Mouse (Mus musculus): ENCODE results near the gene Smap2.

The Smap2 gene

DNA sequence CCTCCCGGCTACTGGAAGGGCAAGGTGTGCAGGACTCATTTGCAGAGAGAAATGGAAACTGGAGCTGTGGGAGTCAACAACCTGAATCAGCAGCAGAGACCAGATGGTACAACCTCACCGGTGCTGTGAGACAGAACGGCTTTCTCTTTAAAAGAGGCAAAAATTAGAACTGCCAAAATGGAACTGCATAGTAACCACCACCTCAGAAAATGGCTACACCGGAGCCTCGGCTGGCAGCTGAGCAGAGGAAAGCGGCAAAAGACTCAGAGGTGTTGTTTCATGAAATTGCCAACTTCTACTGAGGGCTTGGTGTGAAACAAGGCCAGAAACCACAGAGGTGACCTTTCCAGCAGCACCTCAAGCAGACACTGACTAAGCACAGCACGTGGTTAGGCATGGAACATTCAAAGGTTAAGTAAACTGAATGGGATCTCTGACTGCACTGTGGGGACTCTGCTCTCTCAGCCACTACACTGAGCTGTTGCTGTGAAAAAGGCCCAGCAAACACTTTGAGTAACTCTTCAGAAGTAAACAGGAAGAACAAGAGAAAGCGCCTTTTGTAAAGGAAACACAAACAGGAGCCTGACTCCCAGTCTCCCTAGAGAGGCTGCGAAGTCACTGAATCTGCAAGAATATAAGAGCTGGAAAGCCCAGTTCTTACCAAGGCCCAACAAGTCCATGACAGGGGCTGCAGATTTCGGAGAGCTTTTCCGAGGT lies 42.2 kb downstream of the Smap2 start:
- DNase-seq (ENCODE audit: low spot score), result no peak

DNA sequence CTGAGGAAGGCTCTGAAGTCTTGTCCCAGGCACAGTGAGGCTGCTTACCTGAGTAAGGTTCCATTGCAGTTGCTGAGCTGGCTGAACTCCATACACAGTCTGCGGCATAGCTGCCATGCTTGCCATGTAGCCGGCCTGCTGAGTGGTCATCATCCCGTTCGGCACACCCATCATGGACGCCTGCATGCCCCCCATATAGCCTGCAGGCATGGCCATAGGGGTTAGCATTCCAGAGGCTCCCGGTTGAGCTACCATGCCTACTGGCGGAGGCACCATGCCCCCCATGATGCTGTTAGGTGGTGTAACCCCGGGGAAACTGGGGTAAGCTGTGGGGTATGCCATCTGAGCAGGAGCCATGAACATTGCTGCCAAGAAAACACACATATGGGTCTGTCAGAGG lies 45.2 kb downstream of the Smap2 start:
- no peak for DNase-seq (ENCODE audit: low spot score)

DNA sequence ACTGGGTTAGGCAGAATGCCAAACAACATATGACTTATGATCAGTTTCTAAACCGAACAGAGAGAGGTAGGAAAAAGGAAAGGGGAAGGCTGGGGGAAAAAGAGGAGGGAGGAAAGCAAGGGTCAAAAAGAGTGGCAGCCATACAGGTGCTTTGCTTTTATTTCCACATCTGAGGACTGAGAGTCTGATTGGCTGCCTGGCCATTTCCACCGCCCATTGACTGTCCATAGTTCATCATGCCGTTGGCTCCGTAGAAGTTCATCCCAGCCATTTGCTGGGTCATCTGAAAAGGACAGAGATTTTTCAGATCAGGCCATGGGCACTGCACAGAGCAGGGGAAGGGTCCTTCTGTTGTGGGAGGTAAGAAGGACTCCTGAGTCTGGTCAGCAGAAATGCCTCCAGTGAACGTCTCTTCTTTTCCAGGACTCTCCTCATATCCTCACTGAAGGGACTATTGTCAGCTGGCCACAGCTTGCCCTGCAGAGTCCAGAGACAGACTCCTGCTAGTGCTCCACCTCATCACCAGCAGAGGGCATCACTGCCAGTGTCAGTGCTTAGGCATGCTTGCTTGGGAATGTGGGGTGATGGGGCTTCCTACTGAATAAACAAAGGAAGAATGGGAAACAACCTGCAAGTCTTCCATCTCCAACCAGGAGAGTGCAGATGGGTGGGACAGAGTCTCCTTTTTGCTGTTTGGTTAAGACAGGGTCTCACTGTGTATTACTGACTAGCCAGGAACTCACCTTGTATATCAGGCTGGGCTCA lies 47.5 kb downstream of the Smap2 start:
- DNase-seq (ENCODE audit: low spot score), result no peak

DNA sequence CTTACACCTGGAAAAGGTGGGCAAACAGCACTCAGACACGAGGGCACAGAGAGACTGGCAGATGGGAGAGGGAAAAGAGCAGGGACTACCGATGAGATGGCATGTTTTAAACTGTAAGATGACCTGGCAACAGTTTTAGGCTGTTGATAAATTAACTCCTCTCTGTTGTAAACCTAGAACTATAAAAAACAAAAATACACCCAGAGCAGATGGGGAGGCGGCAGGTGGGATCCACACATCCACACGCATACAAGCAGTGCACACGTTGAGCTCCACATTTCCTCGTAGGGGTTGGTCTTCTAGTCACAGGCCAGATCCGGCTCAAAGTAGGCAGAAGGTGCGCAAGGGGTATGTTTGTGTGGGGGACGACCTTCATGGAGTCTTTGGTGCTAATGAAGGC lies 48.6 kb downstream of the Smap2 start:
- no peak for DNase-seq (ENCODE audit: low spot score)

DNA sequence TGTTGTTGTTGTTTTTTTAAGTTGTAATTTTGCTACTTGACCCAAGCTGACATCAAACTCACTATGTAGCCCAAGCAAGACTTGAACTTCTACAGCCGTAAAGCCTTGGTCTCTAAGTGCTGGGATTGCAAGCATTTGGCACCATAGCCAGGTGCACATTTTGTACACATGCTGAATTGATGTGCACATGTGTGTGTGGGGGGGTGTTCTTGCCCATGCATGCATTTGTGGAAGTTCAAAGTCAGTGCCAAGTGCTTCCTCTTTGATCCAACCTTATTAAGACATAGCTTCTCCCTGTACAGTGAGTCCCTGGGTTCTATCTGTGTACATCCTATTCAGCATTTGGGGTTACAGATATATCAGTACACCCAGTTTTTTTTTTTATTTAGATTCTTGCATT lies 61.5 kb downstream of the Smap2 start:
- DNase-seq (ENCODE audit: low spot score), result no peak

DNA sequence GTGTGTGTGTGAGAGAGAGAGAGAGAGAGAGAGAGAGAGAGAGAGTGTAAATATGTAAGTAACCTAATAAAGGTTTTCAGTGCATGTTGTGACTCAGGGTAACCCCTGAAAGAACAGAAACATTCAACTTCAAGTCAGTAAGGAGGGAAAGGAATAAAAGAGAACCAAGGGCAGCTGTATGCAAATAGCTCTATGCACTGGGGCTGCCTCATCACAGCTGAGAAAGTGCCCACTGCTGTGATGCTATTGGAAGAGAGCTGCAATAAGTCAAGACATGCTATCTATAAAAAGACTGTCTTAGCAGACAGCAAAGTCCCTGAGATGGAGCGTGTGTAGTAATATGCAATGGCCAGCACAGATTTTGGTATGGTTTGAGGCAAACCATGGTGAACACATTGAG lies 63.4 kb downstream of the Smap2 start:
- DNase-seq (ENCODE audit: low spot score), result no peak

DNA sequence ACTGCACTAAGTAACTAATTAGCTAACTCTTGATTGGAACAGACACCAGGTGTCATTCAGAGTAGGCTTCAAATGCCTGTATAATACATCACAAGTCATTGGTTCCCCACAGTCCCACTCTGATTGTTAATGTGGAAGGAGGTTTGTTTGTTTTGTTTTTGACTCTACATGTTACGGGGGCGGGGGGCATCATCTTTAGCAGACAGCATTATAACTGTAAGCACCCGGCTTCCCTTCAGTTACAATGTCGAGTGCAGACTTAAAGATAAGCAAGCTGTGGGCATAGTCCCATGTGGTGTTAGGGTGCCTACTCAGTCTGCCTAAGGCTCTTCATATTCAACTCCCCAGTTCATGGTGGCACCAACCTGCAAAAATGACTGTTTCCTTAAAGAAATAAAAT lies 64.0 kb downstream of the Smap2 start:
- DNase-seq (ENCODE audit: low spot score), result no peak

DNA sequence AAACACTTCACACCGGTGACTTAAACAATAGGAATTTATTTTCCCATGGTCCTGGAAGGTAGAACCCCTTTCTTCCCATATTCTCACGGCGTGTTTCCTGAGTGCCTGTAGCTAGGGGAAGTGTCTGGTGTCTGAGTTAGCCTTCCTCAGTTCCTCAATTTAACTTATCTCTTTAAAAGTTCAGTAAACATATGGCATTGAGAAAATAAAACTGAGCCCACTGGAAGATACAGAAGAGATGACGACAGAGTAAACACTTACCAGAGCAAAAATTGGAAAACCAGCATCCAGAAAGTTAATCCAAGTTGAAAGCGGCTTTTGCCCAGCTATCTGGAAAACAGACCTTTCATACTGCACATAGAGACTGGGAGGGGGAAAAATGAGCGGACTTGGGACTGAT lies 64.9 kb downstream of the Smap2 start:
- no peak for DNase-seq (ENCODE audit: low spot score)

DNA sequence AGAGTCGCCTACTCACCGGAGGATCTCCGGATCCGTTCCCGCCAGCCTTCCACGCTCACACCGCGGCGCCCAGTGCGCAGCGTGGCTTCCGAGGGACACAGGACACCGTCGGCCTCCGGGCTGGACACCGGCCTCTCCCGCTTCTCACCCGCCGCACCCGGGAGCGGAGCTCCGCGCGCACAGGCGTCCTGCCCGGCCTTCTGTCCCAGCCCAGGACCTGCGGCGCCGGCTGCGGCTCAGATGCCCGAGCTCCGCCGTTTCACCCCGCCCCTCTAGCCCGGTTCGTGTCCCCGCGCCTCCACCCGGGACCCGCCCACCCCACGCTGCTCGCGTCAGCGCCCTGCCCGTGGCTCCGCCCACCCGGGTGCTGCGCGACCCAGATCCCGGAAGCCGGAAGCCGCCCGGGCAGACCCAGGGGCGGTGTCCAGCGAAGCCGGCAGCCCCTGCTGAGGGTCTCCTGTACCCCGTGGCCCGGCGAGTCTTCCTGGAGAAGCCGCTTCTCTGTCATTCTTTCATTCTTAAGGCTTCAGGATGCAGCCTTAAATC lies 65.5 kb downstream of the Smap2 start, which contains the start of gene Zfp69:
Zfp69 (minus strand) TSS at position 272 of the 546 bp plus-strand sequence.
- no peak for DNase-seq (ENCODE audit: low spot score)

DNA sequence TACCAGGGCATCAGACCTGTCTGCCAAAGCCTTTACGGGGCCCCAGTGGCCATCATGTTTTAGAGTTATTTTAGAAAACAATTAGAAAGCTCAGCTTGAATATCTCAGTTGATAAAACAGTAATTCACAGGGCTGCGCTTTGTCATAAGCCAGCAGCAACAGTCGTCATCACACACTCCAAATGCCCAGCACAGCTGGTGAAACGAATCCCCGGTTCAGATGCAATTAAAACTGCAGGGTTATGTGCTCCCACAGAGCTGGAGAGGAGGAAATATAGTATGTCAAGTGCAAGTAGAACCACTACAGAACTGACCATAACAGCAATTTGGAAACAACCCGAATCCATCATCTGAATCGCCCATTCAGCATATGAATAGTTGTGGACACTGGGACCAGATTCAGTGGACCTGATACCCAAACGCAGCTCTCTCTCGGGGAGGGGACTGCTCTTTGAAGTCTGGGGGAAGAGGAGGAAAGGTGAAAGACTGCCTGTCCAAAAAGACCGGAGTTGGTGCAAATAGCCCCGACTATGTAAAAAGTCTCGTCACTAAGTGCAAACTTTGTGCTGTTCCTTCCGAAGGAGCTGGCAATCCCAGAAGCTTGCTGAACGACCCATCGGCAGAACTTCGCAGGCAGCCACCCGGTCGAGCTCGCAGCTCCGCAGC lies 66.2 kb downstream of the Smap2 start:
- DNase-seq (ENCODE audit: low spot score), result no peak

DNA sequence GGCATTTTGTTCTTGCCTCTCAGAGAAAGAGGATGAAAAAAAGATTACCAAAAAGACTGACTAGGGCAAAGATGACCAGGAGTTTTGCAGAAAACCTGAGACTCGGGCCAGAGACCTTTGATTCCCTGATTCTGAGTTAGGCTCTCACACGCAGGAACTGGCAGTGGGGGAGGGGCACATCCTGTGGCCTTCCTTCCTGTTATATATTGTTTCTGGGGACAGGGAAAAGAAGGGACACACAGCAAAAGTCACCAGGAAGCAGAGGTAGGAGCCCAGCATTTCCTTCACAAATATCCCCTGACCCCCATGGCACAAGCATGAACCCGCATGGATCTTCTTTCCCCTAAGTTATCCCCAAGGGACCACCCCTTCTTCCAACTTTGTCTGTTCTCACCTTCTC lies 68.1 kb downstream of the Smap2 start:
- DNase-seq (ENCODE audit: low spot score), result no peak

DNA sequence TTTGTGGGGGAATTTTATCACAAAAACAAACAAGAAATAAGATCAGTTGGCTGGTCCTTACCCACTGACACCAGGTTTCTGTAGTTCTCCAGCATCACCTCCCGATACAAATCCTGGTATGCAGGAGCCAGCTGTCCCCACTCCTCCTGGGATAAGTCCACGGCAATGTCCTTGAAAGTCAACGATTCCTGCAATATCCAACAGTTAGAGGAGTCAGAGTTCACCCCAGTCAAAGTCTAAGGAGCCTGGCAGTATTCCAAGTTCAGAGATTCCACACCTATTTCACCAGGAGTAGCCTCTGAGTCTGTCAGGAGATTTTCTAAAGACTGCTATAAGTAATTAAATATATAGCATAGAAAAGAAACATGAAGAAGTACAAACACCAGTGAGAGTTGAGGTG lies 82.0 kb downstream of the Smap2 start:
- no peak for DNase-seq (ENCODE audit: low spot score)

DNA sequence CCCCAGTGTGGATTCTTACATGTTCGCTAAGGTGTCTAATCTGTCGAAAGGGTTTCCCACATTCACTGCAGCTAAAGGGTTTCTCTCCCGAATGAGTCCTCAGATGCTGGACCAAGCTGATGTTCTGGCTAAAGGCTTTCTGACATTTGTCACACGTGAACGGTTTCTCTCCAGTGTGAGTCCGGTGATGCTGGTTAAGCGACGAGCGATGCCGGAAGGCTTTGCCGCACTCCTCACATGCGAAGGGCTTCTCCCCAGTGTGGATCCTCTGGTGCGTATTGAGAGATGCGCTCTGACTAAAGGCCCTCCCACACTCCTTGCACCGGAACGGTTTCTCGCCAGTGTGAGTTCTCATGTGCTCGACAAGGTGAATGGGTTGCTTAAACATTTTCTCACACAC lies 86.3 kb downstream of the Smap2 start:
- DNase-seq (ENCODE audit: low spot score), result no peak

DNA sequence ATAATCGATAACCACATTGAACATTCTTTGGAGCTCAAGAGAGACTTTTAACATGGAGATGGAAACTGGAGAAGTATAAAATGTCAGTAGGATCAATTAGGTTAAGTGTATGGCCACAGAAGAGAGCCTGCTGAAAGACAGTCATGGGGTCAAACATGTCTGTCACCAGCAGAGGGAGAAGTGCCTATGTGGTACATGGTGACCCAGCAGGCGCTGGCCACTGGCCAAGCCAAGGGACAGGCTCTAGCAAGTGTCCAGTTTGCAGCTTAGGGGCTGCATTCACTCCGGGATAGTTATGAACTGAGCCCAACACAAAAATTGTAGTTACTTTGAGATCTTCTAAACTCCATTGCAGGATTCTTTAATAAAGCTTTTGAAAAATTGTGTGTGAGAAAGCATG lies 88.4 kb downstream of the Smap2 start:
- no peak for DNase-seq (ENCODE audit: low spot score)

DNA sequence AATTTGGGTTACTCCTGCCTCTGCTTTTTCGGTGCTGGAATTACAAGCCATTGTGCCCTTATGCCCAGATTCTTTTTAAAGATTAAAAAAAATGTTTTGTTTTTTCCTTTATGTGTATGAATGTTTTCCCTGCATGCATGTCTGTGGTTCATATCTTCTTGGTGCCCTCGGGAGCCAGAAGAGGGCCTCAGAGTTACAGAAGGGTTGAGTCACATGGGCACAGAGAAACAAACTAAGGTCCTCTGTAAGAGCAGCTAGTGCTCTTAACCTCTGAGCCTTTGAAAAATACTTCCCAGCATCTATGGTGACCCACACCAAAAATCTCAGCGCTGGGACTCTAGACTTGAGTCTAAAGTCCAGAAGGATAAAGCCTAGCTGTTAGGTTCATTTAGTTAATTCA lies 91.7 kb downstream of the Smap2 start:
- DNase-seq (ENCODE audit: low spot score), result no peak

DNA sequence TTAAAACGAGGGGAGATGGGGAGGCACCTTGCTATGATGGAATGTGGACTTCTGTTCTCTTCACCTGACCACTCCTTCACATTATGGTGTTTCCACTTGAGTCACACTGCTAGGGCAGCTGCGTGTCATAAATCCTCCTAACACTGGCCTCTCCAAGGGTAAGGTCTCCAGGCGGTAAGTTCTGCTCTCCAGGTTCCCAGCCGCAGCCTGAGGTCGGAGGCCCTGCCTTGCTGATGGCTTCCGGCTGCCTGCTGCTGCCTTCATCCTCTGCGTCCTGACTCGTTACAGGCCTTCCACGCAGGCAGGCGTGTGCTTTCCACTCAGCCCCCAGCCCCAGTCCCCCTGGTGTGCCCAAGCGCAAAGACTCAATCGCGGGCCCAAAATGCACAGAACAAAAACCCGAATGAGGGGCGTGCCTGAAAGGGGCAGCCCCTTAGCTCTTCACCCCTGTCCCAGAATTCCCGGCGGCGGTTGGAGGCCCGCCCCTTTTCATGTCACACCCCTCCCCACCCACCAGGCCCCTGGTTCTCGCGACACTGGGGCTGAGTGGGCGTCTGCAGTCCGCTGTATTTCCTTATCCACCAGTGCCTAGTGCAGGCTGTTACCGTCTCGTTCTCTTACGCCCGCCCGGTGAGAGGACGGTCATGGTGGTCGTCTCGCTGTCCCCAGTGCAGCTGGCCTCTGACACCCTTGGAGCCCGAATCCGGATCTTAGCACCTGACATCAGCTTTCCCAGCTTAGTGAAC lies 92.3 kb downstream of the Smap2 start, which contains the start of gene Exo5:
Exo5 (minus strand) TSS at position 464 of the 746 bp plus-strand sequence.
- peak; percentile 72 for DNase-seq (ENCODE audit: low spot score)

DNA sequence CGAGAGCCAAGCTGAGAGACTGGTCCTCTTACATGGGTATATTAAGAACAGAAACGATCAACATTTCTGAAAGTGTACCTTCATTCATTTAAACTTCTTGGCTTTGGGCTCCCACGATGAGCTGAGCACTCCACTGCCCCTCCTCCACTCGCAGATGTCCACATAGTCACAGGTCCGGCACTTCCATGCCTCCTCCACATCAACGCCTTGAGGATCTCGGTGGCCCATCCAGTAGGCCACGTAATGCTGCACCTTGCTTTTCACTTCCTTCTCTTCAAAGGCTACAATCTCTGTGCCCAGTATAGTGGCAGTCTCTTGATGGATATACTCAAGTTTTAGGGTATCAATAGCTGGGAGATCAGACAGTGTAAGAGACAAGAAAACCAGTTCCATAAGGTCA lies 95.6 kb downstream of the Smap2 start:
- DNase-seq (ENCODE audit: low spot score), result no peak

Measured in layer of hippocampus, adult 9-10 months (tissue).